Mouse (Mus musculus) liver, embryonic 16.5 days (tissue): ENCODE measurements around the gene Olfr1366. TPM values are rescaled to one million over a fixed set of nuclear protein-coding genes. Genes with fewer than 3 reads are reported as not detected.

Experiments used
- ATAC-seq: fragments of 200-750 bp; cut with Nextera tagmentation; 2 replicates; pipeline ENCODE4 v1.8.0; 2017; ENCODE audit warnings: low read depth, mild to moderate bottlenecking, moderate number of reproducible peaks, moderate library complexity
- H3K27ac ChIP-seq: fragments of 300-500 bp; sonication (generic); 2 replicates; pipeline ENCODE4 v1.5.1; 2014; ENCODE audit warnings: mild to moderate bottlenecking, low read length
- H3K27me3 ChIP-seq: fragments of 300-500 bp; sonication (generic); 2 replicates; pipeline ENCODE4 v1.6.1; 2014; ENCODE audit warnings: low read depth, low read length, mixed read lengths; ENCODE audit not compliant: control insufficient read depth, insufficient read depth
- H3K36me3 ChIP-seq: fragments of 300-500 bp; sonication (generic); 2 replicates; pipeline ENCODE4 v1.6.1; 2014; ENCODE audit warnings: mild to moderate bottlenecking; ENCODE audit not compliant: control insufficient read depth, insufficient read depth
- H3K4me1 ChIP-seq: fragments of 300-500 bp; sonication (generic); 2 replicates; pipeline ENCODE4 v1.6.1; 2014; ENCODE audit warnings: low read depth, low read length, mixed read lengths; ENCODE audit not compliant: control insufficient read depth
- H3K4me2 ChIP-seq: fragments of 300-500 bp; sonication (generic); 2 replicates; pipeline ENCODE4 v1.6.1; 2014; ENCODE audit warnings: low read depth, low read length, mixed read lengths
- H3K4me3 ChIP-seq: fragments of 300-500 bp; sonication (generic); 2 replicates; pipeline ENCODE4 v1.5.1; 2014; ENCODE audit warnings: low read depth, mild to moderate bottlenecking, low read length
- H3K9ac ChIP-seq: fragments of 300-500 bp; sonication (generic); 2 replicates; pipeline ENCODE4 v1.6.1; 2014; ENCODE audit warnings: low read depth, low read length
- H3K9me3 ChIP-seq: fragments of 300-500 bp; sonication (generic); replicated peaks from 2 replicates; pipeline ENCODE4 v1.6.1; 2016; ENCODE audit warnings: low read length; ENCODE audit not compliant: control insufficient read depth
- WGBS: fragments of 180-500 bp; shearing (Covaris S2); extraction: QIAGEN DNeasy Blood & Tissue Kit; methylation state at CpG from one replicate; pipeline ENCODE4 v1.1.7; 2014; ENCODE audit not compliant: insufficient replicate concordance; 5-methylcytosine and 5-hydroxymethylcytosine counted together
- polyA plus RNA-seq: library from polyadenylated mRNA; unstranded; fragments of >200 nt; fragmentation: Nextera tagmentation; extraction: Ambion mirVana; gene quantifications from 2 replicates; pipeline ENCODE4 v1.2.1, GENCODE M21; 2015

Gene Olfr1366
- polyA plus RNA-seq: 0.04 TPM in 1 of 2 replicates, not detected in the other

DNA sequence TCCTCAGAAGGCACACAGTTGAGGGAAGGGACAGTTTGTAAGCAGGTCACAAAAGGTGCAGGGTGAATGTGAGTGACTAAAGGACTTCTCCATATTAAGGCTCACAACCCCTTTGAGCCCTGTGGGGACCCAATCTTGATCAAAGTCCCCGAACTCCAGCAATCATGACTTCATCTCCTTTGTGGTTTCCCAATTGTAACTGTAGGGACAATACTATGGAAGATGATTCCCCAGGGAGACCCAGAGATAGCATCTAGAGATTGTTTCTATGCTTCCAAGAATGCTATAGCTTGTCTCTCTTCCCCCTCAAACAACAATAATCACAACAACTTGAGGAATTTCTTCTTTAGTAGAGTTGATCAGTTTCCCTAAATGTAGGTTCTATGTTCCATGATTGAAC is at the start of gene Olfr1366:
Olfr1366 (minus strand) TSS at position 101 of the 400 bp plus-strand sequence.
- ATAC-seq: no peak
- no peak within 1 kb of the TSS for H3K4me2 ChIP-seq
- no peak within 1 kb of the TSS for H3K9ac ChIP-seq
- H3K9me3 ChIP-seq: no peaks in the 10 kb centered on the region
- no peaks in the 10 kb centered on the region for H3K27me3 ChIP-seq
- no peak within 1 kb of the TSS for H3K4me3 ChIP-seq
- H3K36me3 ChIP-seq: no peaks in the 10 kb centered on the region
- 20% methylated on average over 1 of the region's 1 CpGs for WGBS
- no peaks in the 10 kb centered on the region for H3K4me1 ChIP-seq
- H3K27ac ChIP-seq: no peak within 1 kb of the TSS

DNA sequence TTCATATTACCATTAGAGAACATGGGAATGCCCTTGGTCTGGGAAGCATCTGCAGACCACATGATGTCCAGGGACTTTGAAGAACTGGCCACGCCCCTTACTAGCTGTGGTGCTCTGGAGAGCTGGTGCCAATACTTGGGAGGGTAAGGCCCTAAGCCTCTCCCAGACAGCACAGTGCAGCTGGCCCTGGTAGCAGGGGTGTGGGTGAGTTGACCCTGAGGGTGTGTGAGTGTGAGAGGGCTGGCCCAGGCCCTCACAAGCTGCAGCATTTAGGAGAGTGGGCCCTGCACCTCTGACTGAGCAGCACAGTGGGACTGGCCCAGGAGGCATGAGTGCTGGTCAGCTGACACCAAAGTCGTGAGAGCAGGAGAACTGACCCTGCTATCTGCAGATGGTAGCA is 49.0 kb upstream of the Olfr1366 start:
- 42% methylated on average over 2 of the region's 2 CpGs for WGBS
- no peak for ATAC-seq

GRCm38 (mm10) chr13:21581659-21582058 is 39.1 kb upstream of the Olfr1366 start, which contains the start of gene Olfr1364:
TSS of gene Olfr1364 (minus strand) at chr13:21581759.
- ATAC-seq: no peak
- H3K4me2 ChIP-seq: no peak within 1 kb of the TSS

More for the DNA sequence above, 49.0 kb upstream of the Olfr1366 start:
- H3K9ac ChIP-seq: no peak overlapping the region
- no peaks in the 10 kb centered on the region for H3K27me3 ChIP-seq
- H3K27ac ChIP-seq: no peak overlapping the region
- no peaks in the 10 kb centered on the region for H3K4me1 ChIP-seq
- H3K4me3 ChIP-seq: no peak overlapping the region
- H3K36me3 ChIP-seq: no peaks in the 10 kb centered on the region
- H3K9me3 ChIP-seq: no peaks in the 10 kb centered on the region
- H3K4me2 ChIP-seq: no peak overlapping the region

GRCm38 (mm10) chr13:21559793-21560192 is 17.2 kb upstream of the Olfr1366 start, which contains the start of gene Olfr1535:
TSS of gene Olfr1535 (minus strand) at chr13:21559893.
- Histone ChIP-seq H3K4me1 (no peaks in the 10 kb centered on the region), H3K9ac (no peak within 1 kb of the TSS), H3K36me3 (no peaks in the 10 kb centered on the region), H3K27me3 (no peaks in the 10 kb centered on the region), H3K9me3 (no peaks in the 10 kb centered on the region), H3K27ac (no peak within 1 kb of the TSS), H3K4me2 (no peak within 1 kb of the TSS), H3K4me3 (no peak within 1 kb of the TSS)
- ATAC-seq: no peak
- WGBS: 33% methylated on average over 1 of the region's 1 CpGs

More at GRCm38 (mm10) chr13:21581659-21582058, 39.1 kb upstream of the Olfr1366 start, which contains the start of gene Olfr1364:
- H3K27me3 ChIP-seq: no peaks in the 10 kb centered on the region
- H3K36me3 ChIP-seq: no peaks in the 10 kb centered on the region
- H3K4me1 ChIP-seq: no peaks in the 10 kb centered on the region
- H3K9ac ChIP-seq: no peak within 1 kb of the TSS
- H3K9me3 ChIP-seq: no peaks in the 10 kb centered on the region
- no peak within 1 kb of the TSS for H3K27ac ChIP-seq
- no peak within 1 kb of the TSS for H3K4me3 ChIP-seq
- WGBS: 53% methylated on average over 2 of the region's 2 CpGs

DNA sequence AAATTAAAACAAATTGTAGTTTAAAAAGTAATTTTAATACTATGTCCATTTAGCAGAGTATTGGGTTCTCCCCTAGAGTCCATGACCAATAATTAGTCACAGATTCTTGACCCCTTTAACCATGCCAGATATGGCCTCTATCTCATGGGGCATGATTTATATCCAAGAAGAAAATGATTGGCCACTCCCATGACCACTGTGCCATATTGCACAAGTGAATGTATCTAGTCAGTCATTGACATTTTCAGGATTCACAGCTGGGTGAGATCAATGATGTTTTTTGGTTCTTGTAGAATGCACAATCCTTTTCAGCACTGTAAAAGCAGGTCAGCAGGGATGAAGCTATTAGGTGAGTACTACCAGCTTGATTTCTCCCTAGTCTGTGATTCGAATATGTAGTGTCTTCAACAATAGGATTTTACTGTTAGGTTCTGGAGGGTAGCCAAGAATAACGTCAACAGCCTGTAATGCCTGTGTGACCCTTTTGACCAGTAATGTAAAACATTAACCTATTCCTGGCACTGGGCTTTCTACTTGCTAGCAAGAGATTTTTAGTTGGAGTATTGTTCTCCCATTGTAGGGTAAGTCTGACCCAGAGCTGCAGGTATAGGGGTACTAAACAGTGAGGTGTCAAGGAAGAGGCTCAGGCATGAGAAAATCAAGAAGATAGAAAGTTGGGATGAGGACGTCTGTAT is 8.0 kb upstream of the Olfr1366 start:
- no peaks in the 10 kb centered on the region for H3K9me3 ChIP-seq
- no peak overlapping the region for H3K9ac ChIP-seq
- no peaks in the 10 kb centered on the region for H3K4me1 ChIP-seq
- H3K27me3 ChIP-seq: no peaks in the 10 kb centered on the region
- no peak overlapping the region for H3K27ac ChIP-seq
- H3K4me3 ChIP-seq: no peak overlapping the region
- no peaks in the 10 kb centered on the region for H3K36me3 ChIP-seq
- 36% methylated on average over 3 of the region's 3 CpGs for WGBS
- peak; percentile 69 for ATAC-seq
- peak overlapping the region; percentile 20; the same call in 1 of the 2 replicates for H3K4me2 ChIP-seq

GRCm38 (mm10) chr13:21549487-21549886 is 6.9 kb upstream of the Olfr1366 start:
- H3K27me3 ChIP-seq: no peaks in the 10 kb centered on the region

GRCm38 (mm10) chr13:21530781-21531201 is 11.8 kb downstream of the Olfr1366 start, which contains the start of gene Zkscan8:
TSS of gene Zkscan8 (minus strand) at chr13:21531120.
- ATAC-seq: peak; percentile 98
- 0% methylated on average over 37 of the region's 39 CpGs for WGBS
- Histone ChIP-seq H3K4me2 (peak within 1 kb of the TSS; percentile 70), H3K4me3 (peak within 1 kb of the TSS; percentile 94), H3K36me3 (0 out of 2 replicates have a peak, but pooled peaks cover 3% of the 10 kb centered on the region), H3K27me3 (no peaks in the 10 kb centered on the region), H3K9ac (peak within 1 kb of the TSS; percentile 93), H3K27ac (peak within 1 kb of the TSS; percentile 85), H3K4me1 (peaks cover 5% of the 10 kb centered on the region), H3K9me3 (no peaks in the 10 kb centered on the region)

More at GRCm38 (mm10) chr13:21549487-21549886, 6.9 kb upstream of the Olfr1366 start:
- no peak overlapping the region for H3K4me3 ChIP-seq
- ATAC-seq: no peak
- 55% methylated on average over 3 of the region's 3 CpGs for WGBS
- no peaks in the 10 kb centered on the region for H3K9me3 ChIP-seq
- no peak overlapping the region for H3K4me2 ChIP-seq
- H3K27ac ChIP-seq: no peak overlapping the region
- H3K4me1 ChIP-seq: no peaks in the 10 kb centered on the region
- H3K9ac ChIP-seq: no peak overlapping the region
- H3K36me3 ChIP-seq: no peaks in the 10 kb centered on the region

DNA sequence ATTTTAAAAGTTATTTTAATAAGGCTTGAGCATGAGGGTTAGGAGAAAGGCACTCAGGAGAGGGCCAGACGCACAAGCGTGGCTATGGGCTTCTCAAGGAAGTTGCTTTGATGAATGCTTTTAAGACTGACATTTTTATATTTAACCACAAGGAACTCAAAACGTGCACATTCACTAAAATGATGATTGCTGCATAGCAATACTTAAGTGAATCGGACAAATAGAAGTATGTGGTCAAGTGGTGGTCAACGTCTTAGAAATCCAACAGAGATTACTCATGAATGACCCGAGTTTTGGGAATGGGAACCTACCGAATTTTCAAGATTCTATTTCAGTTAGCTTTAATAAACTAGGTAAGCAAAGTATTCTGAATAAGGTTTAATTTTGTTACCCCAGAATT is 12.5 kb downstream of the Olfr1366 start:
- Histone ChIP-seq H3K9ac (no peak overlapping the region), H3K27me3 (no peaks in the 10 kb centered on the region), H3K4me1 (peaks cover 5% of the 10 kb centered on the region), H3K4me3 (peak overlapping the region; percentile 28), H3K9me3 (no peaks in the 10 kb centered on the region), H3K36me3 (0 out of 2 replicates have a peak, but pooled peaks cover 4% of the 10 kb centered on the region), H3K4me2 (peak overlapping the region; percentile 54), H3K27ac (no peak overlapping the region)
- WGBS: 36% methylated on average over 7 of the region's 7 CpGs
- no peak for ATAC-seq

DNA sequence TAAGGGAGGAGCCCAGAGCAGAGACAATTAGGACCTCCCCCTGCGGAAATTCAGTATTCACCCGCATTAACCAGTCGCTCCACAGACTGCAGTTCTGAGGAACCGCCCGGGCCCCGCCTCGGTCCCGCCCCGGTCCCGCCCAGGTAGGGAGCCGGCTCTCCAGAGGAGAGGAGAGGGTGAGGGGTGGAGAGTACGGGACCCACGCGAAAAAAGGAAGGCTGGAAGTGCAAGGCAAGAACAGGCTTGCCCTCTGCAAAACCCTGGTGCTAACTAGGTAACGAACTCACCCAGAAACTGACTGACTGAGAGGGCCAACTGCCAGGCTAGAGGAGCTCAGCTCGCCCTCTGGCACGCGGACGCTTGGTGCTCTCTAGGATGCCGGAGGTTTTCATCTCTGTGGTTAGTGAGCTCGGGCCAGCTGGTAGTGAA is 36.4 kb downstream of the Olfr1366 start:
- 0% methylated on average over 21 of the region's 21 CpGs for WGBS
- H3K27me3 ChIP-seq: no peaks in the 10 kb centered on the region
- peak overlapping the region; percentile 27; the same call in 1 of the 2 replicates for H3K27ac ChIP-seq

More for the DNA sequence above, 36.4 kb downstream of the Olfr1366 start:
- H3K4me2 ChIP-seq: peak overlapping the region; percentile 49
- ATAC-seq: peak; percentile 99
- H3K4me3 ChIP-seq: peak overlapping the region; percentile 75
- no peaks in the 10 kb centered on the region for H3K9me3 ChIP-seq
- peaks cover 5% of the 10 kb centered on the region for H3K4me1 ChIP-seq
- H3K36me3 ChIP-seq: no peaks in the 10 kb centered on the region
- H3K9ac ChIP-seq: peak overlapping the region; percentile 73
